Mouse (Mus musculus) gonadal fat pad, adult 2 months (tissue): Measurements from ENCODE around the gene Gpat3. TPM values are rescaled to one million over a fixed set of nuclear protein-coding genes. Genes with fewer than 3 reads are reported as not detected.

Experiments used
- DNase-seq: peaks from one replicate; pipeline ENCODE4 v3.0.0-alpha.2; 2012; ENCODE audit warnings: low read depth
- polyA plus RNA-seq: library from polyadenylated mRNA; depleted of rRNA; stranded (reverse); fragments of >200 nt; gene quantifications from 2 replicates; pipeline ENCODE4 v1.2.3, GENCODE M21; 2012

The Gpat3 gene
- polyA plus RNA-seq, 1 experiment, result 21.9 TPM

DNA sequence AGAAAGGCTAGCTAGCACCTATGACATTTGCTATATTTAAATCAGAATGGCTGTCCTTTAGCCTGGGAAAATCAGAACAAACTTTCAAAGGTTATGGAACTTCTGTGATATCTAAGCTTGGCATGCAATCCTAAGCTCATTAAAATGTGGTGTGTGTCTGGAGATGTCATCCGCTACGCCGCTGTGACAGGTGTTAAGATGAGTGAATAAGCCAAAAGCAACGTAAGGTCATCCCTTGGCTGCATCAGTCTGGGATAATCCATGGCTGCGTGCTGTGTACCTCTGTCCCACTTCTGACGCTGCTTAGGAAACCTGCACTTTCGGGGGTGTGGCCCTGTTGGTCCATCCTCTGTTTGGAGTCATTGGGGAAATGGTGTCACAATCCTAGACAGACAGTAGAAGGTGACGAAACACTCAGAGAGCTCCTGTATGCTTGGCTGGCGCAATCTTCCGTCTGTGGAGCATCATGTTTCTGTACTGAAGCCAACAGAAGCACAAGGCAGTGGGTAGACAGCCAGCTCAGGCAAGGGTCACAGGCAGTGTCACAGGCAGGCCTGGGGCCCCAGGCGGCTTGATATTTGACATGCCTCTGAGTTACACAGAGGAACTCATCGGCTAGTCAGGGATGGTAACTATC is 15.0 kb downstream of the Gpat3 start:
- peak; percentile 91 for DNase-seq

DNA sequence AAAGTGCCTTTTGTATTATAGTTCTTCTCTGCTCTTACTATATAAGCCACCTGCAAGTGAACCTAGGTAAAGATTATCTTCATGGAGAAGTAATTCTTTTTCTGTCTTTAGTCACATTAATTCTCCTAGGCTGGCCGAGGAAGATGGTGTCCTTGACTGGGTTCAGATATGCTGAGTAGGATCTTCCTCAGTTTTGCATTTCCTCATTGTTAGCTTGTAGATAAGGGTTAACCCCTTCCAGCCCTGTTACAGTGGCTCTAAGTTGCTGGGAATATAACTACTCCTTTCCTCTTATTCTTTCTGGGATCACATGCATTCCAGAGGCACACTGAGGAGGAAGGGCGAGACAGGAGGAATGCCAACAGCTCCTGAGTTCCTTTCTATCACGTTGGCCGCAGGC is 15.6 kb downstream of the Gpat3 start:
- no peak for DNase-seq

- DNase-seq, result no peak
Observed at GRCm38 (mm10) chr5:100861811-100862210, 16.3 kb downstream of the Gpat3 start.

DNA sequence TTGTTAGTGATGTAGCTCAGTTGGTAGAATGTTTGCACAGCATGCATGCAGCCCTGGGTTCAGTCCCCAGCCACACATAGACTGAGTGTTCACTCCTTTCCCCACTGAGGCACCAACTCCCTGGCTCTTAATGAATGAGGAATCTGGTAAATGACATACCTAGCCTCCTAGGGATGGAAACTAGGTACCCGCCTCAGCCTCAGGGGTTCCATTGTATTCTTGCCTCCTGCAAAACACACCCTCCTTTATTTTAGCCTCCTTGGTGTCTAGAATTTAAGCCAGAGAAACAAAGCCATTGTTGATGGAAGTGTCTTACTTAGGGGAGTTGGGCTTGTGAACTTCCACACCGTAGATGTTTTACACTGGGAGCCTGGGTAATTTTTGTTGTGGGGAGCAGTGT is 17.6 kb downstream of the Gpat3 start:
- DNase-seq, result no peak

DNA sequence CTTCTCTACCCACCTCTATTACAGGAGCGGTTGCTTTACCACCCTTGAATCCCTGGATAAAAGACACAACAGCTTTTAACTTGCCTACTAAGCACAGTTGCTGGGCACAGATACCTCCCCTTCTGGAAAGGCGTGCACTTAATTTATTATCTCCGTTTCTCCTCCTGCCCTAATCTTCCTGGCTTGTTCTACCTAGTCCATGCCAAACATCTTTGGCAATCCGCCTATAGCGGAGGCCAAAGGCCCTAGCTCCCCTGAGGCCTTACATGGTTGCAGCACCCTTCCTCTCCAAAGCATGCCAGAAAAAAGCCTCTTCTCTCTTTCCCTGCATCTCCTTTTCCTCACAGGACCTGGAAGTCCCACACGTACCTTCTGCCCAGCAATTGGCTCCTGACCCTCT is 18.9 kb downstream of the Gpat3 start:
- DNase-seq, result no peak

DNA sequence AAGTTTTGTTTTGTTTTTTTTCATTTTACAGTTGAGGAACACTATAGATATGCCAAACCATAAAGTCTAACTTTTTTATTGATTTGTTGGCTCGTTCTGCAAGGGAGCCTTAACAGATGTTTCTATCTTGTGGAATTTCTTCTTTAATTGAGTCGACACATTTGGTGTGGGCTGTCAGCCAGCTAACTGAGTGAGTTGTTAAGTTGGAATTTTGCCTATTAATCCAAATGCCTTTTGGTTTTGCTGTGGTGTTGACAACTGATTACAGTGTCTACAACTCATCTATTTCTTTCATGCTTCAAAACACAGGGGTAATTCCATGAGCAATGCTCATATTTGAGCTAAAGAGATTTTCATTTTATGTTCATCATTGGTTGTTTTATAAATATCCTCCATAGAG is 20.7 kb downstream of the Gpat3 start:
- DNase-seq, result no peak

DNA sequence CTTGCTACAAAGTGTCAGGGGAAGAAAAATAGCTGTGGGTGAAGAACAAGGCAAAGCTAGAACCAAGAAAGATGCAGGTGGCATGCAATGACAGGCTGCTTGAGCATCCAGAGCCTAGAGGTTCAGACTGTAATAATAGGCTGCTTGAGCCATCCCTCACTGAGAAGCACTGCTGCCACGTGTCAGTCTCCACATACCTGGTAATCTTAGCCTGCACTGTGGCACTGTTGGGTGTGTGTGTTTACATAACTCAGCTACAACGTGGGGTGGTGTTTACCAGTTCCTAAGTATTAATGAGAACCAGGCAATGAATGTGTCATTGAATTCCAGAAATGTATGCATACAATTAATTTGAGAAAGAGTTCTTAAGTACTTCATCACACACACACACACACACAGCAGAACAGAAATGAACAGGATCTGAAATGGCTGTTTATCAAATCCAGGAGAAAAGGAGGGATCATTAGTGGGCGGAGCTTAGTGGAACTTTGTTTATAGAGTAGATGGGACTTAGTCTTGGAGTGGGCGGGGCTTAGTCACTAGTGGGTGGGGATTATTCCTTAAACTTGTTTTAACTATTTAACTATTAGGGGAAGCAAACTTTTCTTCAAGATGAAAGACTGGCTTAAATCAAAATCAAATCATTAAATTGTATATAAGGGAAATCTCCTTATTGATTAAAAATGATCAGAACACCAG is 23.8 kb downstream of the Gpat3 start:
- DNase-seq, result no peak

GRCm38 (mm10) chr5:100871987-100872386 is 26.5 kb downstream of the Gpat3 start:
- DNase-seq, result no peak

DNA sequence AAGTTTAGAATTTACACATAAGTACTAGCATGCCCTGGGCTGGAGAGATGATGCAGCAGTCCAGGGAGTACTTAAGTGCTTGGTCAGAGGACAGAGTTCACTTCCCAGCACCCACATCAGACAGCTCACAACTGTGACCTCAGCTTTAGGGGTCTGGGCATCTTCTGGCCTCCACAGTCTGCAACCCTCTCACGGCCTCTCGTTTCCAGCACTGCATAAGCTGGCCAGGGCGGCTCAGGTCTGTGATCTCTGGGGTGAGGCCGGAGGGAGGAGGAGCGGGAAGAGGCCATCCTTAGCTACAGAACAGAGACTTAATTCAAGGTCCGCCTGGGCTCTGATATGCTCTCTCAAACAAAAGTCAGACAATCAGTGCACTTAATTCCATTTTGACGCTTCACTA is 29.2 kb downstream of the Gpat3 start:
- no peak for DNase-seq

- DNase-seq, result no peak
Observed at GRCm38 (mm10) chr5:100875180-100875579, 29.7 kb downstream of the Gpat3 start.

DNA sequence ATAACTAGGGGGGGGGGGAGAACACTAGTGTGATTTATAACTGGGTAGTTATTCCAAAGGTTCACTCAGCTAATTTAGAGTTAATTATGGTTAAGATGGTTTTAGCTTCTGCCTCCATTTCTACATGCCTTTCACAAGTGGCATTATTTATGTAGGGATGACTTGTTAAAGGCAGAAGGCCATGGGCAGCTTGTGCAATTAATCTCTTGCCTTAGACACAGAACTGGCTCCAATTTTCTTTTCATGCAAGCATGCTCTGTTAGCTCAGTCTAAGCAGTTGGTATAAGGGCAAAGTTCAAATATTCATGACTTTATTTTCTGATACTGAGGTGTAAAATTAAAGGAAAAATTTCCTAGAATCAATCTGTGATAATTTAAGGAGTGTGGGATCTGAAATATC is 31.5 kb downstream of the Gpat3 start:
- no peak for DNase-seq

GRCm38 (mm10) chr5:100885216-100885615 is 39.7 kb downstream of the Gpat3 start:
- DNase-seq, result no peak

- no peak for DNase-seq
Observed at GRCm38 (mm10) chr5:100886331-100886988, 40.9 kb downstream of the Gpat3 start.

GRCm38 (mm10) chr5:100896199-100896598 is 50.7 kb downstream of the Gpat3 start:
- no peak for DNase-seq

- DNase-seq, result no peak
Observed at GRCm38 (mm10) chr5:100899745-100900489, 54.4 kb downstream of the Gpat3 start.

DNA sequence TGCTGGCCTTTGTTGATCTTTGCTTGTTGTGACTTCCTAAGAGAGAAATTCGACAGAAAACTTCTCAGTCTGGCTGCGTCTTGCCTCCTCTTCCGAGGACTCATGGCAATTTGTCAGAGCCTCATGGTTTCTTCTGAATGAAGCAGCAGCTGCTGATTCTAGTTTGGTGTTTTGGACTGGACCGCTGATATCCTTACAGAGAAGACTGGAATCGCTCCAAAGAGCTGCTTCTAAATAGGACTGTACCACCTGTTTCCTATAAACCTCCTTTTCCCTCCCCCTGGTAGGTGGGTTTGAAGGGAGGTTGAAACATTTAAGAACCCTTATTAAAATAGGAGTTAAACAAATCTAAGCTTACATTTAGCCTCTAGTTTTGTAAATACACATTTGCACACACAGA is 55.5 kb downstream of the Gpat3 start:
- DNase-seq, result no peak

DNA sequence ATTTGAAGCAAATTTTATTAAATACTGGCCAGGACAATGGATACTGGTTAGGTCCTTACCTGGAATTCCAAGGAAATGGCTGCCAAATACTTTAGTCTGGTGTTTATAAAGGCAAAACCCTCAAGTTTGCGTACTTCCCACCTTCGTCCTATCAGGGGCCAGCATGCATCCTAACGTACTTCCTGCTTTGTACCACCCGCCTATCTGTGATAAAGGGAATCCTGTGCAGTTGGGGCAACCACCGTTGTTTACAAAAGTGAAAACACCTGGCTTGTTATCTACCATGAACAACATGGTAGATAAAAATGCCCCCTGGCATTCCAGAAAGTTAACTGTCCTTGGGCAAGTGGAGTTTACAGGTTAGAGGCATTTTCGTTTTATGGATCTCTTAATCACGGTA is 63.0 kb downstream of the Gpat3 start:
- DNase-seq, result no peak

GRCm38 (mm10) chr5:100908901-100909300 is 63.4 kb downstream of the Gpat3 start:
- DNase-seq, result no peak

GRCm38 (mm10) chr5:100909691-100910090 is 64.2 kb downstream of the Gpat3 start:
- no peak for DNase-seq

DNA sequence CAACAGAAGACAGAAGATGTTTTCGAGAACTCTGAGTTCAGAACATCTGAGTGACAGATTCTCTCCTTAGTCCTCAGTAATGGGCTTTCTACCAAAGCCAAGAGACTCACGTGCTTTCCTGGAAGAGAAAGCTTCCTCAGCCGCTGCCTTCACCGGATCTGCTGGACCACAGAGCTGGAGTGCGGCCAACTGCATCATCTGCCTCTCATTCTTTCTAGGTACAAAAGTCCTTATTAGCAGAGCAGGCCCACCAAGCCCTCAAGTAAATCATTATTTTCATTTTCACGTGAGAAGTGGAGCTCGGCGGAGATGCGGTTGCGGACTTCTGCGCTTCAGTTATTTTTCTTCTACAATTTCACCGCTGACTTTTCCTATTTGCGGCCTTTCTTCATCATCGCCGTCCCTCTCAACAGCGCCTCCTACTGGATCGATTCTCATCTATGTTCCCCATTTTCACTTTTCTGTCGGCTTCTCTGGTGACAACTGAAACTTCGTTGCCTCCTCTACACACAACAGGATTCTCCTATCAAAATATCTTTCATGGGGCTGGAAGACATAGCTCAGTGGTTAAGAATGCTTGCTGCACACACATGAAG is 66.1 kb downstream of the Gpat3 start:
- DNase-seq, result no peak

DNA sequence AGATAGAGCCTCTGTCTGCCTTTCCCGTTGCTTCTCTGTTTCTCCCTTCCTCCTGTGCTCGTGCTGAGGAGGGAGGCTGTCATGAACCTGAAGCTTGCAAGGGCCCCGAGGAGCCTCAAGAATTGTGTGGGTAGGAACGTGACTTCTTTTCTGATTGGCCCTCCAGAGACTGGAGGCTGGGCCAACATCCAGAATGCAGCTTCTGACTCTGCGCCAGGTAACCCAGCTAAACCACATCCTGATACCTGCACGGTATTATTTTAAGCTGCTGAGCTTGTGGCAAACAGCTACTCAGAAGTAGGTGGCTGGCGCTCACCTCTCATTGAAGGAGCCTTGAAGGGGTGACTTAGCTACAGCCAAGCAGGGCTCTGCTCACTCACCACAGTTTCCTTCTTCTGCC is 66.9 kb downstream of the Gpat3 start:
- DNase-seq, result no peak

- DNase-seq, result no peak
Observed at GRCm38 (mm10) chr5:100913274-100913673, 67.8 kb downstream of the Gpat3 start.
